Comparison of ENCODE assay signal across 9 mouse cellular contexts in genomic region chr12:99123611-99124495, GRCm38 (mm10).
A peak's percentile ranks its signal among the peaks of the same experiment; 100 is the strongest.
DNase-seq lines count a peak whose midpoint lies in the region; ATAC-seq lines count a peak whose summit lies in the region.
"Had no signal": no experiment of that assay in that cellular context is flagged by ENCODE, and none has a peak within 500 bp of the region (broad histone marks: within the 10 kb centered on the region; RNA-seq: fewer than 3 reads in every experiment).

No protein-coding gene starts in this region.

- no peaks in the 10 kb centered on the region for H3K4me1 ChIP-seq in midbrain, embryonic 11.5 days (ENCODE audit: control insufficient read depth, insufficient read depth, low read length)
- no peaks in the 10 kb centered on the region for H3K4me1 ChIP-seq in midbrain, embryonic 16.5 days (ENCODE audit: control insufficient read depth, insufficient read depth, low read length)
- H3K4me1 ChIP-seq: heart, embryonic 13.5 days; stomach, embryonic 15.5 days had no signal

- no peak overlapping the region for H3K27ac ChIP-seq in midbrain, embryonic 11.5 days (ENCODE audit: low read depth, low read length)
- no peak overlapping the region for H3K27ac ChIP-seq in midbrain, embryonic 16.5 days (ENCODE audit: low read length)
- H3K27ac ChIP-seq: heart, embryonic 13.5 days; stomach, embryonic 15.5 days had no signal

- 89% methylated on average over 15 of the region's 15 CpGs for WGBS in midbrain, embryonic 11.5 days
- WGBS in midbrain, embryonic 16.5 days: 81% methylated on average over 15 of the region's 15 CpGs

- no peak overlapping the region for H3K4me2 ChIP-seq in midbrain, embryonic 11.5 days
- H3K4me2 ChIP-seq in midbrain, embryonic 16.5 days (ENCODE audit: low read length): no peak overlapping the region
- H3K4me2 ChIP-seq: heart, embryonic 13.5 days; stomach, embryonic 15.5 days had no signal

- ATAC-seq in midbrain, embryonic 11.5 days (ENCODE audit: low FRiP score): no peak
- no peak for ATAC-seq in midbrain, embryonic 16.5 days

- no peaks in the 10 kb centered on the region for H3K27me3 ChIP-seq in midbrain, embryonic 11.5 days (ENCODE audit: control insufficient read depth, insufficient read depth, low read length)
- no peaks in the 10 kb centered on the region for H3K27me3 ChIP-seq in midbrain, embryonic 16.5 days (ENCODE audit: control insufficient read depth, insufficient read depth, low read depth, low read length)
- H3K27me3 ChIP-seq: heart, embryonic 13.5 days; stomach, embryonic 15.5 days had no signal

- H3K36me3 ChIP-seq in midbrain, embryonic 11.5 days (ENCODE audit: control insufficient read depth, insufficient read depth, low read length): no peaks in the 10 kb centered on the region
- no peaks in the 10 kb centered on the region for H3K36me3 ChIP-seq in midbrain, embryonic 16.5 days (ENCODE audit: control insufficient read depth, insufficient read depth, low read length)
- H3K36me3 ChIP-seq: heart, embryonic 13.5 days; stomach, embryonic 15.5 days had no signal

- no peak overlapping the region for H3K4me3 ChIP-seq in midbrain, embryonic 11.5 days (ENCODE audit: low read depth, low read length)
- no peak overlapping the region for H3K4me3 ChIP-seq in midbrain, embryonic 16.5 days (ENCODE audit: low read depth, low read length)
- H3K4me3 ChIP-seq: heart, embryonic 13.5 days; stomach, embryonic 15.5 days had no signal

- no peak overlapping the region for H3K9ac ChIP-seq in midbrain, embryonic 11.5 days (ENCODE audit: low read length)
- no peak overlapping the region for H3K9ac ChIP-seq in midbrain, embryonic 16.5 days (ENCODE audit: low read depth, low read length)
- H3K9ac ChIP-seq: heart, embryonic 13.5 days; stomach, embryonic 15.5 days had no signal

- H3K9me3 ChIP-seq in midbrain, embryonic 11.5 days (ENCODE audit: control insufficient read depth, low read length): no peaks in the 10 kb centered on the region
- peaks cover 1% of the 10 kb centered on the region; the same call in 1 of the 2 replicates for H3K9me3 ChIP-seq in midbrain, embryonic 16.5 days (replicated peaks; ENCODE audit: control insufficient read depth, low read length, poor library complexity, severe bottlenecking)
- H3K9me3 ChIP-seq: heart, embryonic 13.5 days; stomach, embryonic 15.5 days had no signal

- DNase-seq in midbrain, embryonic 11.5 days (ENCODE audit: low spot score, missing footprints): peak; percentile 83
- DNase-seq in cerebellum, postnatal 36 days: peak; percentile 27 to 30
- peak; percentile 38 for DNase-seq in kidney, postnatal 14 days
- DNase-seq in right cerebral cortex, postnatal 10 days (ENCODE audit: low spot score in 2 of 2): peak; percentile 74 to 83
- DNase-seq in c-Kit-positive CD71-positive TER-119-positive erythroid progenitor cells, embryonic 14.5 days (ENCODE audit: low spot score): no peak
- DNase-seq in spleen, postnatal 4 days (ENCODE audit: low spot score in 2 of 2): no peak

Comparison
In these comparisons a context has a peak if more than half of its experiments do, and no peak if none do; other contexts are left out.
1. DNase-seq: peak in midbrain, embryonic 11.5 days (single experiment), cerebellum, postnatal 36 days (2 of 2), kidney, postnatal 14 days (single experiment) and right cerebral cortex, postnatal 10 days (2 of 2); none in c-Kit-positive CD71-positive TER-119-positive erythroid progenitor cells, embryonic 14.5 days (single experiment) and spleen, postnatal 4 days (0 of 2).